Comparison of ENCODE assay signal across 14 mouse cellular contexts in genomic region chr17:57280411-57280810, GRCm38 (mm10). TPM values are rescaled to one million over a fixed set of nuclear protein-coding genes. Genes with fewer than 3 reads are reported as not detected.
DNase-seq lines count a peak whose midpoint lies in the region; ATAC-seq and TF ChIP-seq lines count a peak whose summit lies in the region.
"Had no signal": no experiment of that assay in that cellular context is flagged by ENCODE, and none has a peak within 500 bp of the region (broad histone marks: within the 10 kb centered on the region; RNA-seq: fewer than 3 reads in every experiment).

No protein-coding gene starts in this region.

- H3K9ac ChIP-seq in forebrain, embryonic 13.5 days: no peak overlapping the region
- H3K9ac ChIP-seq: embryonic facial prominence, embryonic 15.5 days had no signal

- H3K27ac ChIP-seq in bone marrow macrophage, adult 2 months (ENCODE audit: insufficient read depth, low read depth, low read length): peak overlapping the region; percentile 84
- no peak overlapping the region for H3K27ac ChIP-seq in forebrain, embryonic 13.5 days
- H3K27ac ChIP-seq: embryonic facial prominence, embryonic 15.5 days had no signal

- TF ChIP-seq POLR2A in bone marrow macrophage, adult 2 months (IDR thresholded peaks at IDR 0.05; ENCODE audit: borderline replicate concordance, low read depth, low read length): no peak

- ATAC-seq in forebrain, embryonic 13.5 days: no peak
- ATAC-seq: forebrain, embryonic 16.5 days had no signal

- 68% methylated on average over 3 of the region's 3 CpGs for WGBS in forebrain, embryonic 13.5 days

- TF ChIP-seq CTCF in bone marrow macrophage, adult 2 months (IDR thresholded peaks at IDR 0.05; ENCODE audit: low read depth, low read length): no peak

- peak overlapping the region; percentile 82 for H3K4me3 ChIP-seq in bone marrow macrophage, adult 2 months (ENCODE audit: insufficient read depth, low read length)
- no peak overlapping the region for H3K4me3 ChIP-seq in forebrain, embryonic 13.5 days
- H3K4me3 ChIP-seq: embryonic facial prominence, embryonic 15.5 days; myocyte had no signal

- no peaks in the 10 kb centered on the region for H3K9me3 ChIP-seq in forebrain, embryonic 13.5 days (replicated peaks)
- H3K9me3 ChIP-seq: embryonic facial prominence, embryonic 15.5 days had no signal

- peak; percentile 57 for DNase-seq in adrenal gland, postnatal 14 days
- DNase-seq in adrenal gland, adult 2 months: no peak
- peak; percentile 25 for DNase-seq in lung, postnatal 25 days (ENCODE audit: low spot score)
- no peak for DNase-seq in lung, postnatal 10 days
- peak; percentile 30 to 34 for DNase-seq in lung, postnatal 4 days
- DNase-seq in cerebellum, adult 8-10 months: no peak
- DNase-seq: gastrocnemius, postnatal 14 days; heart, postnatal 36 days; right cerebral cortex, postnatal 25 days had no signal

- no peak overlapping the region for H3K4me2 ChIP-seq in forebrain, embryonic 13.5 days
- H3K4me2 ChIP-seq: embryonic facial prominence, embryonic 15.5 days had no signal

- peaks cover 52% of the 10 kb centered on the region for H3K4me1 ChIP-seq in bone marrow macrophage, adult 2 months (ENCODE audit: control insufficient read depth, insufficient read depth, low read length)
- peaks cover 15% of the 10 kb centered on the region for H3K4me1 ChIP-seq in forebrain, embryonic 13.5 days

- H3K27me3 ChIP-seq in forebrain, embryonic 13.5 days: peaks cover 15% of the 10 kb centered on the region

- H3K36me3 ChIP-seq in forebrain, embryonic 13.5 days (ENCODE audit: poor library complexity, severe bottlenecking): no peaks in the 10 kb centered on the region
- H3K36me3 ChIP-seq: embryonic facial prominence, embryonic 15.5 days had no signal

RNA-seq across cellular contexts. Expression of gene Vav1, which starts 1.5 kb away (rescaled TPM):
- 2.8 and 9.7 TPM in 2 replicates for total RNA-seq in adrenal gland, postnatal 14 days (2021)
- 1 to 10 TPM; 2.0 to 4.3 TPM for total RNA-seq in adrenal gland, adult 2 months (2021)
- 1.1 and 1.3 TPM in 2 replicates for polyA plus RNA-seq in adrenal gland, adult 2 months (2012; rRNA removed)
- 128 and 138 TPM in 2 replicates for polyA plus RNA-seq in bone marrow macrophage, adult 2 months (2012; ENCODE audit: insufficient read depth, insufficient read length, missing spikeins)
- 0.61 and 0.82 TPM in 2 replicates for polyA plus RNA-seq in forebrain, embryonic 13.5 days (2015; fragmentation: Nextera tagmentation; extraction: Ambion mirVana)
- polyA plus RNA-seq: myocyte had no signal

RNA-seq across cellular contexts. Expression of gene Trip10, which starts 31.2 kb away (rescaled TPM):
- 38.5 and 45.1 TPM in 2 replicates for total RNA-seq in adrenal gland, postnatal 14 days (2021)
- total RNA-seq in adrenal gland, adult 2 months (2021): 10 to 100 TPM; 44.5 to 51.5 TPM
- 25.2 and 28.2 TPM in 2 replicates for polyA plus RNA-seq in adrenal gland, adult 2 months (2012; rRNA removed)
- 24.6 and 26.6 TPM in 2 replicates for polyA plus RNA-seq in bone marrow macrophage, adult 2 months (2012; ENCODE audit: insufficient read depth, insufficient read length, missing spikeins)
- 18.7 and 21.7 TPM in 2 replicates for polyA plus RNA-seq in forebrain, embryonic 13.5 days (2015; fragmentation: Nextera tagmentation; extraction: Ambion mirVana)

RNA-seq across cellular contexts. Expression of gene Gpr108, which starts 32.2 kb away (rescaled TPM):
- total RNA-seq in adrenal gland, postnatal 14 days (2021): 54.2 and 56.4 TPM in 2 replicates
- total RNA-seq in adrenal gland, adult 2 months (2021): 10 to 100 TPM; 85.1 to 89.5 TPM
- polyA plus RNA-seq in adrenal gland, adult 2 months (2012; rRNA removed): 79.7 and 82.5 TPM in 2 replicates
- 60.4 and 60.7 TPM in 2 replicates for polyA plus RNA-seq in bone marrow macrophage, adult 2 months (2012; ENCODE audit: insufficient read depth, insufficient read length, missing spikeins)
- polyA plus RNA-seq in forebrain, embryonic 13.5 days (2015; fragmentation: Nextera tagmentation; extraction: Ambion mirVana): 17.8 and 20.7 TPM in 2 replicates

RNA-seq across cellular contexts. Expression of gene C3, which starts 52.5 kb away (rescaled TPM):
- total RNA-seq in adrenal gland, postnatal 14 days (2021): 181 and 603 TPM in 2 replicates
- 1,000 to 10,000 TPM in 1 of 2 experiments, 100 to 1,000 TPM in 1; 382 to 3,178 TPM for total RNA-seq in adrenal gland, adult 2 months (2021)
- 222 and 767 TPM in 2 replicates for polyA plus RNA-seq in adrenal gland, adult 2 months (2012; rRNA removed)
- polyA plus RNA-seq in bone marrow macrophage, adult 2 months (2012; ENCODE audit: insufficient read depth, insufficient read length, missing spikeins): 89.2 and 101 TPM in 2 replicates
- polyA plus RNA-seq in forebrain, embryonic 13.5 days (2015; fragmentation: Nextera tagmentation; extraction: Ambion mirVana): 0.18 and 0.53 TPM in 2 replicates

Comparison
In these comparisons a context has a peak if more than half of its experiments do, and no peak if none do; other contexts are left out.
1. DNase-seq: peak in adrenal gland, postnatal 14 days (single experiment), lung, postnatal 25 days (single experiment) and lung, postnatal 4 days (2 of 2); none in adrenal gland, adult 2 months (single experiment), lung, postnatal 10 days (single experiment) and cerebellum, adult 8-10 months (single experiment).
2. RNA of gene Vav1, which starts 1.5 kb away (polyA plus RNA-seq): 128 to 138 TPM in bone marrow macrophage, adult 2 months; 1.1 to 1.3 TPM in adrenal gland, adult 2 months and 0.61 to 0.82 TPM in forebrain, embryonic 13.5 days; every median in the first group is over 10 times any median in the second.